Mouse (Mus musculus): ENCODE results near the gene Nrxn2.
A peak's percentile ranks its signal among the peaks of the same experiment; 100 is the strongest.

Gene Nrxn2

GRCm38 (mm10) chr19:6544712-6545111, 126.2 kb downstream of the Nrxn2 start:
- DNase-seq: no peak

- DNase-seq: no peak
Measured at GRCm38 (mm10) chr19:6545481-6545880, 127.0 kb downstream of the Nrxn2 start.

- no peak for DNase-seq
Measured at GRCm38 (mm10) chr19:6546096-6546495, 127.6 kb downstream of the Nrxn2 start.

- DNase-seq: no peak
Measured at GRCm38 (mm10) chr19:6547801-6548200, 129.3 kb downstream of the Nrxn2 start.

- DNase-seq: no peak
Measured at GRCm38 (mm10) chr19:6548431-6549410, 130.2 kb downstream of the Nrxn2 start.

- no peak for DNase-seq
Measured at GRCm38 (mm10) chr19:6549566-6549965, 131.0 kb downstream of the Nrxn2 start.

GRCm38 (mm10) chr19:6551215-6551614, 132.7 kb downstream of the Nrxn2 start:
- DNase-seq: no peak

- DNase-seq: peak; percentile 39
Measured at GRCm38 (mm10) chr19:6552302-6553028, 133.9 kb downstream of the Nrxn2 start.

GRCm38 (mm10) chr19:6553174-6553573, 134.6 kb downstream of the Nrxn2 start:
- no peak for DNase-seq

GRCm38 (mm10) chr19:6553819-6554582, 135.5 kb downstream of the Nrxn2 start:
- peak; percentile 30 for DNase-seq

GRCm38 (mm10) chr19:6559576-6559975, 141.0 kb downstream of the Nrxn2 start:
- DNase-seq: no peak

- no peak for DNase-seq
Measured at GRCm38 (mm10) chr19:6560246-6560815, 141.8 kb downstream of the Nrxn2 start.

- no peak for DNase-seq
Measured at GRCm38 (mm10) chr19:6565136-6565535, 146.6 kb downstream of the Nrxn2 start.

- no peak for DNase-seq
Measured at GRCm38 (mm10) chr19:6566450-6566849, 147.9 kb downstream of the Nrxn2 start.

- no peak for DNase-seq
Measured at GRCm38 (mm10) chr19:6569021-6569420, 150.5 kb downstream of the Nrxn2 start.

GRCm38 (mm10) chr19:6569561-6569960, 151.0 kb downstream of the Nrxn2 start:
- DNase-seq: no peak

GRCm38 (mm10) chr19:6571476-6571875, 152.9 kb downstream of the Nrxn2 start:
- DNase-seq: no peak

- DNase-seq: no peak
Measured at GRCm38 (mm10) chr19:6572001-6572400, 153.5 kb downstream of the Nrxn2 start.
